Mouse (Mus musculus) neural tube, embryonic 13.5 days (tissue): ENCODE measurements around the gene Rasgrp2. TPM values are rescaled to one million over a fixed set of nuclear protein-coding genes. Genes with fewer than 3 reads are reported as not detected.
A peak's percentile ranks its signal among the peaks of the same experiment; 100 is the strongest.

Experiments
- ATAC-seq: fragments of 200-750 bp; cut with Nextera tagmentation; 2 replicates; pipeline ENCODE4 v1.8.0; 2017; ENCODE audit warnings: low read depth, mild to moderate bottlenecking, moderate TSS enrichment, moderate library complexity
- H3K27ac ChIP-seq: fragments of 300-500 bp; sonication (generic); replicated peaks from 2 replicates; pipeline ENCODE4 v1.5.1; 2015; ENCODE audit warnings: moderate library complexity, mild to moderate bottlenecking, inconsistent platforms
- H3K27me3 ChIP-seq: fragments of 300-500 bp; sonication (generic); 2 replicates; pipeline ENCODE4 v1.6.1; 2015; ENCODE audit warnings: mild to moderate bottlenecking, inconsistent platforms
- H3K36me3 ChIP-seq: fragments of 300-500 bp; sonication (generic); 2 replicates; pipeline ENCODE4 v1.6.1; 2015; ENCODE audit warnings: mild to moderate bottlenecking, inconsistent platforms
- H3K4me1 ChIP-seq: fragments of 300-500 bp; sonication (generic); replicated peaks from 2 replicates; pipeline ENCODE4 v1.6.1; 2015; ENCODE audit warnings: inconsistent platforms
- H3K4me2 ChIP-seq: fragments of 300-500 bp; sonication (generic); 2 replicates; pipeline ENCODE4 v1.6.1; 2015; ENCODE audit warnings: inconsistent platforms, mild to moderate bottlenecking, moderate library complexity
- H3K4me3 ChIP-seq: fragments of 300-500 bp; sonication (generic); 2 replicates; pipeline ENCODE4 v1.5.1; 2015; ENCODE audit warnings: mild to moderate bottlenecking, inconsistent platforms
- H3K9ac ChIP-seq: fragments of 300-500 bp; sonication (generic); 2 replicates; pipeline ENCODE4 v1.6.1; 2015; ENCODE audit warnings: moderate library complexity, mild to moderate bottlenecking, inconsistent platforms
- H3K9me3 ChIP-seq: fragments of 300-500 bp; sonication (generic); 2 replicates; pipeline ENCODE4 v1.6.1; 2016; ENCODE audit warnings: inconsistent platforms
- WGBS: fragments of 180-500 bp; shearing (Covaris S2); methylation state at CpG from one replicate; pipeline ENCODE4 v1.1.7; 2015; 5-methylcytosine and 5-hydroxymethylcytosine counted together
- polyA plus RNA-seq: library from polyadenylated mRNA; unstranded; fragments of >200 nt; fragmentation: Nextera tagmentation; extraction: Ambion mirVana; gene quantifications from 2 replicates; pipeline ENCODE4 v1.2.1, GENCODE M21; 2015

Gene Rasgrp2
- polyA plus RNA-seq, 1 experiment from 2014 or later, result 49.9 TPM

GRCm38 (mm10) chr19:6452672-6453310 lies 53.7 kb downstream of the Rasgrp2 start:
- no peak overlapping the region for H3K4me3 ChIP-seq
- H3K27me3 ChIP-seq, result no peaks in the 10 kb centered on the region
- peak; percentile 10; the same call in 1 of the 2 replicates for ATAC-seq
- no peak overlapping the region for H3K4me2 ChIP-seq
- H3K4me1 ChIP-seq, result peaks cover 59% of the 10 kb centered on the region
- H3K9me3 ChIP-seq, result no peaks in the 10 kb centered on the region
- peak overlapping the region; percentile 84 for H3K27ac ChIP-seq
- 40% methylated on average over 9 of the region's 9 CpGs for WGBS
- peak overlapping the region; percentile 31 for H3K9ac ChIP-seq
- H3K36me3 ChIP-seq, result peaks cover 26% of the 10 kb centered on the region

- peaks cover 53% of the 10 kb centered on the region for H3K4me1 ChIP-seq
- H3K4me3 ChIP-seq, result no peak overlapping the region
- no peaks in the 10 kb centered on the region for H3K9me3 ChIP-seq
- 51% methylated on average over 8 of the region's 8 CpGs for WGBS
- peak overlapping the region; percentile 31 for H3K9ac ChIP-seq
- no peaks in the 10 kb centered on the region for H3K27me3 ChIP-seq
- ATAC-seq, result peak; percentile 2; the same call in 1 of the 2 replicates
- H3K4me2 ChIP-seq, result no peak overlapping the region
- peaks cover 32% of the 10 kb centered on the region for H3K36me3 ChIP-seq
- H3K27ac ChIP-seq, result peak overlapping the region; percentile 84
Observed at GRCm38 (mm10) chr19:6453349-6453748, 54.2 kb downstream of the Rasgrp2 start.

- Histone ChIP-seq H3K27me3 (no peaks in the 10 kb centered on the region), H3K4me2 (no peak overlapping the region), H3K9me3 (no peaks in the 10 kb centered on the region), H3K4me3 (no peak overlapping the region), H3K27ac (no peak overlapping the region; the same call in 1 of the 2 replicates), H3K4me1 (peaks cover 47% of the 10 kb centered on the region), H3K9ac (no peak overlapping the region), H3K36me3 (peaks cover 40% of the 10 kb centered on the region)
- 72% methylated on average over 10 of the region's 10 CpGs for WGBS
- no peak for ATAC-seq
Observed at GRCm38 (mm10) chr19:6454041-6454720, 55.0 kb downstream of the Rasgrp2 start.

- H3K9ac ChIP-seq, result no peak overlapping the region
- H3K4me3 ChIP-seq, result no peak overlapping the region
- H3K27ac ChIP-seq, result no peak overlapping the region
- no peak overlapping the region for H3K4me2 ChIP-seq
- no peak for ATAC-seq
- 84% methylated on average over 6 of the region's 6 CpGs for WGBS
- H3K36me3 ChIP-seq, result peaks cover 50% of the 10 kb centered on the region
- no peaks in the 10 kb centered on the region for H3K9me3 ChIP-seq
- H3K27me3 ChIP-seq, result no peaks in the 10 kb centered on the region
- peaks cover 16% of the 10 kb centered on the region for H3K4me1 ChIP-seq
Observed at GRCm38 (mm10) chr19:6459504-6459903, 60.4 kb downstream of the Rasgrp2 start.

- Histone ChIP-seq H3K4me2 (no peak overlapping the region), H3K4me3 (no peak overlapping the region), H3K36me3 (peaks cover 24% of the 10 kb centered on the region), H3K9me3 (no peaks in the 10 kb centered on the region), H3K4me1 (peaks cover 30% of the 10 kb centered on the region), H3K27ac (no peak overlapping the region), H3K27me3 (no peaks in the 10 kb centered on the region), H3K9ac (no peak overlapping the region)
- no peak for ATAC-seq
- WGBS, result 52% methylated on average over 6 of the region's 6 CpGs
Observed at GRCm38 (mm10) chr19:6462841-6463240, 63.7 kb downstream of the Rasgrp2 start.

GRCm38 (mm10) chr19:6464306-6465071 lies 65.3 kb downstream of the Rasgrp2 start:
- Histone ChIP-seq H3K27me3 (no peaks in the 10 kb centered on the region), H3K9me3 (no peaks in the 10 kb centered on the region), H3K9ac (no peak overlapping the region; the same call in 1 of the 2 replicates), H3K4me1 (peaks cover 30% of the 10 kb centered on the region), H3K4me3 (no peak overlapping the region), H3K4me2 (no peak overlapping the region), H3K27ac (peak overlapping the region; percentile 66), H3K36me3 (peaks cover 7% of the 10 kb centered on the region)
- ATAC-seq, result peak; percentile 48; the same call in 1 of the 2 replicates
- 49% methylated on average over 10 of the region's 10 CpGs for WGBS

Other genes starting within 250 kb of the Rasgrp2 start
- gene Majin, start 215.0 kb upstream of the Rasgrp2 start, polyA plus RNA-seq, result not detected in 2 replicates
- 0.72 TPM in 1 of 2 replicates, not detected in the other for gene Gpha2, start 173.0 kb upstream of the Rasgrp2 start, polyA plus RNA-seq
- 103 and 111 TPM in 2 replicates for gene Ppp2r5b, start 163.5 kb upstream of the Rasgrp2 start, polyA plus RNA-seq
- gene Atg2a, start 157.7 kb upstream of the Rasgrp2 start, polyA plus RNA-seq, result 11.6 and 11.8 TPM in 2 replicates
- gene Ehd1, start 122.6 kb upstream of the Rasgrp2 start, polyA plus RNA-seq, result 85.5 and 101 TPM in 2 replicates
- gene Cdc42bpg, start 92.9 kb upstream of the Rasgrp2 start, polyA plus RNA-seq, result 0.26 and 0.57 TPM in 2 replicates
- 71.5 and 73.9 TPM in 2 replicates for gene Men1, start 64.4 kb upstream of the Rasgrp2 start, polyA plus RNA-seq
- gene Map4k2, start 58.2 kb upstream of the Rasgrp2 start, polyA plus RNA-seq, result 13.5 and 17.0 TPM in 2 replicates
- 107 and 119 TPM in 2 replicates for gene Sf1, start 35.6 kb upstream of the Rasgrp2 start, polyA plus RNA-seq
- 5.7 and 6.3 TPM in 2 replicates for gene Pygm, start 14.9 kb upstream of the Rasgrp2 start, polyA plus RNA-seq
- 24.0 and 28.9 TPM in 2 replicates for gene Nrxn2, start 19.4 kb downstream of the Rasgrp2 start, polyA plus RNA-seq
- gene Slc22a12, start 143.7 kb downstream of the Rasgrp2 start, polyA plus RNA-seq, result not detected in 2 replicates